Mouse (Mus musculus) liver, adult 2 months (tissue): ENCODE measurements at regions not wholly inside any gene's neighbourhood (a gene's known extent, or its start where the extent isn't known, plus 50 kb on each side); places are given as distances from the start of the nearest gene placed in this dataset.

Experiments
- CTCF ChIP-seq: fragments of 200-500 bp; IDR thresholded peaks from 2 replicates; pipeline ENCODE4 v1.5.1; 2011; ENCODE audit warnings: low read depth, low read length, control low read depth
- POLR2A ChIP-seq: fragments of 200-500 bp; IDR thresholded peaks from 2 replicates; pipeline ENCODE4 v1.6.1; 2011; ENCODE audit warnings: low read length, control low read depth; ENCODE audit not compliant: insufficient read depth; ENCODE audit errors: extremely low read depth

DNA sequence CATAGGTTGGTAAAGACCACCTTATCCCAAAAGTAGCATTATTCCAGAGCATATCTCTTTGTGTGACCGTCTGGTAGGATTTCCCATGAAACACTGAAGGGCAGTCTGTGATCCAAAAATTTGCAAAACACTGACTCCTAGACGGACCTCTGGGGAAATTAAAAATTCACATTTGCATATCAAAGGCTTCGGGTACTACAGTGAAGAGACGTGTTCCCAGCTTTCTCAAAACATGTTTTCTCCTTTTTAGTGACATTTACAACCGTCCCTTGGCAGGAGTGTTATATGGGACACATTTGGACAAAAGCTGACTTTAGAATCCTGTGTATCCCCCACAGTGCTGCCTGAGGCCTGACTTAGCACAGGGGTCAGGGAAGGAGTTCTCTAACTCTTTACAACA is 78.8 kb upstream of the Pkdcc start:
- no peak for TF ChIP-seq CTCF
- TF ChIP-seq POLR2A, result no peak
